Mouse (Mus musculus) CH12.LX (cell line): ENCODE results near the gene Gm45837. TPM values are rescaled to one million over a fixed set of nuclear protein-coding genes. Genes with fewer than 3 reads are reported as not detected.

ENCODE experiments used
- DNase-seq: peaks from one replicate; pipeline ENCODE4 v3.0.0-alpha.2; 2013; ENCODE audit errors: extremely low read depth
- H3K27ac ChIP-seq: 2 replicates; pipeline ENCODE4 v1.5.1; 2012; ENCODE audit warnings: low read depth, mild to moderate bottlenecking, control low read depth, moderate library complexity; ENCODE audit not compliant: insufficient read depth
- H3K27me3 ChIP-seq: replicated peaks from 2 replicates; pipeline ENCODE3; 2012; ENCODE audit warnings: inconsistent platforms
- H3K36me3 ChIP-seq, 2 experiments: replicated peaks in 1 of 2; 2 replicates each; pipeline versions ENCODE3 to v1.6.1; 2012; ENCODE audit warnings: inconsistent platforms in 1 of 2, low read length in 1 of 2, mild to moderate bottlenecking in 1 of 2, mixed read lengths in 1 of 2, moderate library complexity in 1 of 2; ENCODE audit not compliant: control insufficient read depth in 1 of 2, insufficient read depth in 1 of 2
- H3K4me1 ChIP-seq, 2 experiments: 2 replicates each; pipeline ENCODE4 v1.6.1; 2012; ENCODE audit warnings: inconsistent platforms in 1 of 2, moderate library complexity in 1 of 2; ENCODE audit not compliant: insufficient read depth in 2 of 2, control insufficient read depth in 1 of 2
- H3K4me2 ChIP-seq: 2 replicates; pipeline ENCODE4 v1.6.1; 2012; ENCODE audit warnings: low read depth, mild to moderate bottlenecking, control low read depth; ENCODE audit not compliant: poor library complexity, insufficient read depth, severe bottlenecking
- H3K4me3 ChIP-seq, 3 experiments: fragments of 150-350 bp in 1 of 3; sonication (generic) in 1 of 3; replicated peaks in 1 of 3; 2 replicates each; pipeline versions ENCODE3 to v1.5.1; 2011 to 2012; ENCODE audit warnings: low read depth in 2 of 3, low read length in 2 of 3, mild to moderate bottlenecking in 2 of 3, moderate library complexity in 2 of 3, control low read depth in 1 of 3, improper control_type of control experiment in 1 of 3, inconsistent platforms in 1 of 3, mixed read lengths in 1 of 3; ENCODE audit not compliant: poor library complexity in 1 of 3
- H3K79me2 ChIP-seq: replicated peaks from 2 replicates; pipeline ENCODE4 v1.6.1; 2012; ENCODE audit warnings: mild to moderate bottlenecking, moderate library complexity; ENCODE audit not compliant: control insufficient read depth, poor library complexity, insufficient read depth, severe bottlenecking; ENCODE audit errors: extremely low read depth
- H3K9ac ChIP-seq: 2 replicates; pipeline ENCODE4 v1.6.1; 2012; ENCODE audit warnings: low read depth, mild to moderate bottlenecking, control low read depth, moderate library complexity; ENCODE audit not compliant: insufficient read depth
- H3K9me3 ChIP-seq: replicated peaks from 2 replicates; pipeline ENCODE3; 2012; ENCODE audit warnings: low read length, inconsistent platforms, mixed read lengths
- BHLHE40 ChIP-seq: IDR thresholded peaks from 2 replicates; pipeline ENCODE4 v1.6.1; 2011; ENCODE audit warnings: mild to moderate bottlenecking, low read depth, low read length, improper control_type of control experiment
- CHD1 ChIP-seq: IDR thresholded peaks from 2 replicates; pipeline ENCODE4 v1.6.1; 2012; ENCODE audit warnings: low read depth, low read length, improper control_type of control experiment, inconsistent platforms
- ELF1 ChIP-seq: IDR thresholded peaks from 2 replicates; pipeline ENCODE4 v1.6.1; 2014; ENCODE audit warnings: low read depth, mild to moderate bottlenecking, inconsistent platforms, low read length, improper control_type of control experiment
- JUN ChIP-seq: IDR thresholded peaks from 2 replicates; pipeline ENCODE4 v1.6.1; 2011; ENCODE audit warnings: low read depth, mild to moderate bottlenecking, low read length, improper control_type of control experiment, moderate library complexity; ENCODE audit not compliant: insufficient read depth
- JUND ChIP-seq: conservative IDR thresholded peaks from 2 replicates; pipeline ENCODE4 v1.6.1; 2011; ENCODE audit warnings: low read depth, low read length, improper control_type of control experiment
- KAT2A ChIP-seq: IDR thresholded peaks from 2 replicates; pipeline ENCODE4 v1.6.1; 2012; ENCODE audit warnings: low read length, improper control_type of control experiment, inconsistent platforms; ENCODE audit not compliant: insufficient replicate concordance
- MAZ ChIP-seq: IDR thresholded peaks from 2 replicates; pipeline ENCODE4 v1.6.1; 2012; ENCODE audit warnings: low read depth, mild to moderate bottlenecking, inconsistent platforms, low read length, improper control_type of control experiment, moderate library complexity
- MXI1 ChIP-seq: IDR thresholded peaks from 2 replicates; pipeline ENCODE4 v1.6.1; 2011; ENCODE audit warnings: mild to moderate bottlenecking, low read depth, low read length, improper control_type of control experiment
- MYC ChIP-seq: IDR thresholded peaks from 2 replicates; pipeline ENCODE4 v1.6.1; 2011; ENCODE audit warnings: low read depth, mild to moderate bottlenecking, improper control_type of control experiment, low read length
- NELFE ChIP-seq: IDR thresholded peaks from 2 replicates; pipeline ENCODE4 v1.6.1; 2011; ENCODE audit warnings: low read depth, low read length, improper control_type of control experiment
- PAX5 ChIP-seq: IDR thresholded peaks from 2 replicates; pipeline ENCODE4 v1.6.1; 2012; ENCODE audit warnings: low read length, inconsistent platforms, mixed read lengths
- POLR2A ChIP-seq: IDR thresholded peaks from 2 replicates; pipeline ENCODE4 v1.6.1; 2011; ENCODE audit warnings: low read depth, mild to moderate bottlenecking, improper control_type of control experiment, low read length
- RCOR1 ChIP-seq: conservative IDR thresholded peaks from 2 replicates; pipeline ENCODE4 v1.6.1; 2012; ENCODE audit warnings: low read depth, mild to moderate bottlenecking, inconsistent platforms, low read length, improper control_type of control experiment
- UBTF ChIP-seq: IDR thresholded peaks from 2 replicates; pipeline ENCODE4 v1.6.1; 2012; ENCODE audit warnings: low read depth, mild to moderate bottlenecking, inconsistent platforms, low read length, improper control_type of control experiment, moderate library complexity
- USF2 ChIP-seq: conservative IDR thresholded peaks from 2 replicates; pipeline ENCODE4 v1.6.1; 2011; ENCODE audit warnings: low read depth, low read length, improper control_type of control experiment
- ZKSCAN1 ChIP-seq: IDR thresholded peaks from 2 replicates; pipeline ENCODE4 v1.6.1; 2012; ENCODE audit warnings: low read depth, inconsistent platforms, low read length, improper control_type of control experiment, borderline replicate concordance
- ZMIZ1 ChIP-seq: IDR thresholded peaks from 2 replicates; pipeline ENCODE4 v1.6.1; 2012; ENCODE audit warnings: low read depth, mild to moderate bottlenecking, inconsistent platforms, low read length, improper control_type of control experiment
- dilution Hi-C: fragments of 300-500 bp; cut with MboI; formaldehyde crosslinking; loops from 2 replicates; pipeline ENCODE4 v1.14.3; 2020; ENCODE audit warnings: low sequenced_read_pairs; ENCODE audit not compliant: extremely low pct_unique_long_range_greater_than_20kb, extremely low pct_ligation_motif_present
- in situ Hi-C: fragments of 300-500 bp; cut with MboI; formaldehyde crosslinking; loops from 3 replicates; pipeline ENCODE4 v1.14.3; 2019; ENCODE audit warnings: low sequenced_read_pairs, low pct_ligation_motif_present, low pct_unique_long_range_greater_than_20kb, mixed read lengths
- polyA plus RNA-seq: library from polyadenylated mRNA; unstranded; fragments of >175 nt; gene quantifications from 2 replicates; pipeline ENCODE4 v1.2.1, GENCODE M21; 2012; ENCODE audit warnings: low read depth; ENCODE audit not compliant: insufficient read length
- total RNA-seq, 2 experiments: library from RNA; depleted of rRNA; stranded (reverse); fragments of 300-350 nt in 1 of 2; fragments of >200 nt in 1 of 2; gene quantifications; 2 replicates each; pipeline ENCODE4 v1.2.3; 2012 to 2014

Gene Gm45837
- total and polyA plus RNA-seq, 3 experiments, result 0.04 to 0.84 TPM; not detected in 1

- in situ Hi-C loops, result no loop called here
- Histone ChIP-seq H3K4me1 (peaks cover 7 to 9% of the 10 kb centered on the region in 2 experiments), H3K4me2 (no peak overlapping the region), H3K27me3 (peaks cover 92% of the 10 kb centered on the region)
- no peak for DNase-seq
- dilution Hi-C loops, result no loop called here
- TF ChIP-seq USF2, result no peak
- TF ChIP-seq, all 38 proteins: peak for 0
- Histone ChIP-seq H3K36me3 (no peaks in the 10 kb centered on the region), H3K79me2 (no peaks in the 10 kb centered on the region), H3K27ac (no peak overlapping the region), H3K9ac (no peak overlapping the region), H3K4me3 (no peak overlapping the region), H3K9me3 (no peaks in the 10 kb centered on the region)
Observed at GRCm38 (mm10) chr7:101478099-101478498, 67.4 kb downstream of the Gm45837 start.

GRCm38 (mm10) chr7:101479841-101480240 is 69.2 kb downstream of the Gm45837 start:
- Histone ChIP-seq H3K4me2 (no peak overlapping the region), H3K9ac (no peak overlapping the region), H3K27ac (no peak overlapping the region), H3K79me2 (no peaks in the 10 kb centered on the region), H3K9me3 (no peaks in the 10 kb centered on the region), H3K36me3 (no peaks in the 10 kb centered on the region), H3K27me3 (peaks cover 90% of the 10 kb centered on the region), H3K4me3 (no peak overlapping the region), H3K4me1 (peaks cover 9 to 13% of the 10 kb centered on the region in 2 experiments)
- no peak for DNase-seq
- no peak for TF ChIP-seq MAZ
- TF ChIP-seq PAX5, result no peak
- TF ChIP-seq NELFE, result no peak
- no peak for TF ChIP-seq UBTF
- no peak for TF ChIP-seq MYC
- TF ChIP-seq JUND, result no peak
- no peak for TF ChIP-seq ZMIZ1
- TF ChIP-seq POLR2A, result no peak
- TF ChIP-seq ELF1, result no peak
- no peak for TF ChIP-seq BHLHE40
- no peak for TF ChIP-seq ZKSCAN1
- no peak for TF ChIP-seq CHD1
- TF ChIP-seq RCOR1, result no peak
- no peak for TF ChIP-seq JUN
- TF ChIP-seq KAT2A, result no peak
- no peak for TF ChIP-seq MXI1
- dilution Hi-C loops, result no loop called here
- in situ Hi-C loops, result no loop called here
